Mouse (Mus musculus) liver, embryonic 14.5 days (tissue): ENCODE results near the gene Ralgps1. TPM values are rescaled to one million over a fixed set of nuclear protein-coding genes. Genes with fewer than 3 reads are reported as not detected.
A peak's percentile ranks its signal among the peaks of the same experiment; 100 is the strongest.

Experiments used
- ATAC-seq: fragments of 200-750 bp; cut with Nextera tagmentation; 2 replicates; pipeline ENCODE4 v1.8.0; 2017; ENCODE audit warnings: moderate number of reproducible peaks, mild to moderate bottlenecking, moderate library complexity; ENCODE audit not compliant: insufficient read depth
- DNase-seq, 3 experiments: peaks; one replicate each; pipeline ENCODE4 v3.0.0-alpha.2; 2012 to 2013; ENCODE audit warnings: low read depth in 3 of 3, low spot score in 3 of 3
- H3K27ac ChIP-seq: fragments of 300-500 bp; sonication (generic); 2 replicates; pipeline ENCODE4 v1.5.1; 2014; ENCODE audit warnings: moderate library complexity, mild to moderate bottlenecking, control low read depth, inconsistent platforms
- H3K27me3 ChIP-seq: fragments of 300-500 bp; sonication (generic); 2 replicates; pipeline ENCODE4 v1.6.1; 2014; ENCODE audit warnings: mild to moderate bottlenecking, low read length, moderate library complexity; ENCODE audit not compliant: control insufficient read depth, insufficient read depth
- H3K36me3 ChIP-seq: fragments of 300-500 bp; sonication (generic); replicated peaks from 2 replicates; pipeline ENCODE4 v1.6.1; 2014; ENCODE audit warnings: low read depth; ENCODE audit not compliant: control insufficient read depth, insufficient read depth
- H3K4me1 ChIP-seq, 2 experiments: fragments of 200-500 bp in 1 of 2; fragments of 300-500 bp in 1 of 2; sonication (generic) in 1 of 2; replicated peaks; 2 replicates each; pipeline ENCODE4 v1.6.1; 2012 to 2014; ENCODE audit warnings: antibody characterized with exemption in 1 of 2, inconsistent platforms in 1 of 2, low read length in 1 of 2; ENCODE audit not compliant: control insufficient read depth in 2 of 2, insufficient read depth in 2 of 2
- H3K4me2 ChIP-seq: fragments of 300-500 bp; sonication (generic); 2 replicates; pipeline ENCODE4 v1.6.1; 2014; ENCODE audit warnings: low read depth, mild to moderate bottlenecking, control low read depth, moderate library complexity
- H3K4me3 ChIP-seq, 2 experiments: fragments of 200-500 bp in 1 of 2; fragments of 300-500 bp in 1 of 2; sonication (generic) in 1 of 2; 2 replicates each; pipeline ENCODE4 v1.5.1; 2012 to 2014; ENCODE audit warnings: low read depth in 2 of 2, low read length in 2 of 2, mild to moderate bottlenecking in 2 of 2, control low read depth in 1 of 2, inconsistent platforms in 1 of 2, moderate library complexity in 1 of 2; ENCODE audit not compliant: insufficient read depth in 1 of 2
- H3K9ac ChIP-seq: fragments of 300-500 bp; sonication (generic); replicated peaks from 2 replicates; pipeline ENCODE4 v1.6.1; 2014; ENCODE audit warnings: mild to moderate bottlenecking, control low read depth, moderate library complexity
- H3K9me3 ChIP-seq: fragments of 300-500 bp; sonication (generic); 2 replicates; pipeline ENCODE4 v1.6.1; 2016; ENCODE audit warnings: low read length, mixed read lengths; ENCODE audit not compliant: control insufficient read depth
- CTCF ChIP-seq: IDR thresholded peaks from 2 replicates; pipeline ENCODE4 v1.5.1; 2016; ENCODE audit warnings: antibody characterized with exemption, low read depth, control low read depth
- EP300 ChIP-seq: IDR thresholded peaks from 2 replicates; pipeline ENCODE4 v1.6.1; 2016; ENCODE audit warnings: antibody characterized with exemption, low read depth
- WGBS: fragments of 180-500 bp; shearing (Covaris S2); extraction: QIAGEN DNeasy Blood & Tissue Kit; methylation state at CpG from one replicate; pipeline ENCODE4 v1.1.7; 2014; ENCODE audit not compliant: insufficient replicate concordance; 5-methylcytosine and 5-hydroxymethylcytosine counted together
- polyA plus RNA-seq, 2 experiments: library from polyadenylated mRNA; depleted of rRNA in 1 of 2; stranded (reverse) in 1 of 2; unstranded in 1 of 2; fragments of >200 nt; fragmentation: Nextera tagmentation in 1 of 2; extraction: Ambion mirVana in 1 of 2; gene quantifications; 2 replicates each; pipeline versions ENCODE4 v1.2.1 to v1.2.3; 2012 to 2014

The Ralgps1 gene
- polyA plus RNA-seq, 2 experiments = 0.58 to 0.71 TPM

- no peak for ATAC-seq
- 55% methylated on average over 4 of the region's 4 CpGs for WGBS
- no peaks in the 10 kb centered on the region for H3K36me3 ChIP-seq
Measured at GRCm38 (mm10) chr2:33342148-33342547, 29.1 kb downstream of the Ralgps1 start.

GRCm38 (mm10) chr2:33335789-33336188 is 35.5 kb downstream of the Ralgps1 start:
- no peak for DNase-seq
- no peaks in the 10 kb centered on the region for H3K9me3 ChIP-seq
- no peak overlapping the region for H3K4me3 ChIP-seq
- no peaks in the 10 kb centered on the region for H3K4me1 ChIP-seq
- no peaks in the 10 kb centered on the region for H3K36me3 ChIP-seq
- H3K27ac ChIP-seq = no peak overlapping the region
- no peaks in the 10 kb centered on the region for H3K27me3 ChIP-seq
- no peak for ATAC-seq
- TF ChIP-seq CTCF = no peak
- TF ChIP-seq EP300 = no peak
- H3K9ac ChIP-seq = no peak overlapping the region
- no peak overlapping the region for H3K4me2 ChIP-seq

More at GRCm38 (mm10) chr2:33342148-33342547, 29.1 kb downstream of the Ralgps1 start:
- Histone ChIP-seq H3K27ac (no peak overlapping the region), H3K9me3 (no peaks in the 10 kb centered on the region), H3K9ac (no peak overlapping the region), H3K4me3 (no peak overlapping the region), H3K4me2 (no peak overlapping the region), H3K4me1 (no peaks in the 10 kb centered on the region), H3K27me3 (no peaks in the 10 kb centered on the region)
- DNase-seq = no peak
- TF ChIP-seq CTCF (no peak), EP300 (no peak)

DNA sequence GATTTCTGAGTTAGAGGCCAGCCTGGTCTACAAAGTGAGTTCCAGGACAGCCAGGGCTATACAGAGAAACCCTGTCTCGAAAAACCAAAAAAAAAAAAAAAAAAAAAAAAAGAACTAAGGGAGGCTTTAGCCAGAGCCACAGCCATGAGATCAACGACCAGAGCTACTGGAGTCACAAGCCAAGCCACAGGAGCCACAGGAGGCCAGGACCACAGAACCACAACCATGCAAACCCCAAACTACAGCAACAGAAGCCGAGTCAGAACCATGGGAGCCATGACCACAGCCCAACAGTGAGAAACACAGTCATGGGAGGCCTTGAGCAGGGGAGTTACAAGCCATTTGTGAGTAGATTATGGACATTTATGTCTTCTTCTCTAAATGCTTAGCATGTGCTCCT is 41.7 kb downstream of the Ralgps1 start:
- Histone ChIP-seq H3K9ac (no peak overlapping the region), H3K4me2 (no peak overlapping the region), H3K36me3 (no peaks in the 10 kb centered on the region), H3K27me3 (no peaks in the 10 kb centered on the region), H3K4me3 (no peak overlapping the region), H3K4me1 (0 out of 4 replicates have a peak, but pooled peaks cover 0 to 2% of the 10 kb centered on the region in 2 experiments), H3K27ac (no peak overlapping the region), H3K9me3 (no peaks in the 10 kb centered on the region)
- WGBS = 45% methylated on average over 2 of the region's 3 CpGs
- TF ChIP-seq CTCF (no peak), EP300 (no peak)
- DNase-seq (no peak), ATAC-seq (no peak)

DNA sequence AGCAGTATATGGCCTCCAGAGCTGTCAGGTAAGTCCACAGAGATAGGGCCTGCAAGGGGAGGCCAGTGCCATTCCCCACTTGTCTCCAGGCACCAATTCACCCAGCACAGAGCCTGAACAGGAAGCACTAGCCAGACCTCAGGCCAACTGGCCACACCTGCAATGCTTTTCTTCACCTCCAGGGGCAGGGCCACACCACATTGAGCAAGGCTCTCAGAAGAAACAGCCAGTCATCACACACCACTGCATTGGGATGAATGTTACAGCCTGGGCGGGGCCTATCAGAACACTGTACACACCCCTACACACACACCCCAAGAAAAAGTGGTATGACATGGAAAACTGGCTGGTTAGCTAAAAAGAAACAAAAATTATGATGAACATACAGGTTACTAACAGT is 42.3 kb downstream of the Ralgps1 start:
- peak; percentile 89 for TF ChIP-seq CTCF
- no peak for TF ChIP-seq EP300
- WGBS = 35% methylated on average over 1 of the region's 1 CpGs
- DNase-seq (peak in 2 of 3 experiments; percentile 17 to 33), ATAC-seq (peak; percentile 35; the same call in 1 of the 2 replicates)
- H3K27ac ChIP-seq = no peak overlapping the region
- H3K36me3 ChIP-seq = no peaks in the 10 kb centered on the region
- H3K9me3 ChIP-seq = no peaks in the 10 kb centered on the region
- H3K4me1 ChIP-seq = 0 out of 4 replicates have a peak, but pooled peaks cover 0 to 2% of the 10 kb centered on the region in 2 experiments
- no peak overlapping the region for H3K4me3 ChIP-seq
- H3K4me2 ChIP-seq = no peak overlapping the region
- no peak overlapping the region for H3K9ac ChIP-seq
- no peaks in the 10 kb centered on the region for H3K27me3 ChIP-seq

DNA sequence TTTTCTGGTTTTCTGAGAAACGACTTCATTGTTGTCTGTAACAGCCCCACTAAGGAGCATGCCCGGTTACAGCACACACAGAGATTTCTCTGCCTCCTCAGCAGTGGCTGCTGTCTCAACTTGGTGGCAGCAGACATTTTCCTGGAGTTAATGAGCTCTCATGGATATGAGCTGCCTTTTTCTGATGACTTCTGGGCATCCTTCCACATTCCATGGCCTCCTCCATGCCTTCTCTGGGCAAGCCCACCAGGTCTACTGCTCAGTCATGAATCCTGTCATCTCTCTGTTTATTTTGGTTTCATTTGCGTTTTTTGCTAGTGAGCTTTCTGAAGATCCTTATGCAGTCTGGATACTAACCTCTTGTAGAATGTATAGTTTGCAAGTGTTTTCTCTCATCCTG is 45.9 kb downstream of the Ralgps1 start:
- H3K27ac ChIP-seq = no peak overlapping the region
- no peaks in the 10 kb centered on the region for H3K36me3 ChIP-seq
- TF ChIP-seq CTCF = no peak
- no peak for TF ChIP-seq EP300
- DNase-seq (no peak), ATAC-seq (no peak)
- no peak overlapping the region for H3K4me3 ChIP-seq
- H3K4me2 ChIP-seq = no peak overlapping the region
- H3K4me1 ChIP-seq = 0 out of 4 replicates have a peak, but pooled peaks cover 0 to 2% of the 10 kb centered on the region in 2 experiments
- H3K27me3 ChIP-seq = no peaks in the 10 kb centered on the region
- H3K9ac ChIP-seq = no peak overlapping the region
- H3K9me3 ChIP-seq = no peaks in the 10 kb centered on the region
- 52% methylated on average over 3 of the region's 3 CpGs for WGBS
